Mouse (Mus musculus): ENCODE data around the gene Nmur1. TPM values are rescaled to one million over a fixed set of nuclear protein-coding genes. Genes with fewer than 3 reads are reported as not detected.

Gene Nmur1
- polyA plus RNA-seq, 1 experiment from 2014 or later, result not detected

DNA sequence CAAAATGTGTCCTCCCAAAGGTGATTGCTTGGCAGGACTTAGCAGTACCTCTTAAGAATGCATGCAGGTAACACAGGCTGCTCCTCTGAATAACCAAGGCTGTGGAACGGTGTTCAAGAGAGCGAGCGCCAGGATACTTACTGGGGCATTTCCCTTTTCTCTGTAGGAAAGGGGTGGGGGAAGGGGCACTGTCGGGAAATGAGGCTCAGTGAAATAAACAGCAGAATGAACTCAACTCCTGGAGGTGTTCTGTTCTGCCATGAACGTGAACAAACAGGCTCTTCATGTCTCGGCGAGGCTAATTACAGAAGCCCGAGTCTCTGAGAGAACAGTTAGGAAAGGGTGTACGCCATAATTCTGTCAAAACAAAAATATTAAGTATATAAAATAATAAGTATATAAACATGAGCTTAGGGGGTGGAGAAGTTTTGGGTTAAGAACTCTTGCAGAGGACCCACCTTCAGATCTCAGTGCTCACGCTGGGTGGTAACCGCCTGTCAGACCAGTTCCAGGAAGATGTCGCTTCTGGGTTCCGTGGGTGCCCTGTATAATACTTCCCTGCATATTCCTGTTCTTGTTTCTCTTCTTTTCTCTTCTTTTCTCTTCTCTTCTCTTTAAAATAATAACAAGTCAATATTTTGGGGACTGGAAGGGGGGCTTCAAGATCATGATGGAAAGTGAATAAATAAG lies 31.0 kb upstream of the Nmur1 start:
- no peaks in the 10 kb centered on the region for H3K4me1 ChIP-seq
- H3K36me3 ChIP-seq, result no peaks in the 10 kb centered on the region
- no peaks in the 10 kb centered on the region for H3K27me3 ChIP-seq
- H3K4me2 ChIP-seq, result no peak overlapping the region
- 0 out of 2 replicates have a peak, but pooled peaks have one; percentile 48 for ATAC-seq (ENCODE audit: insufficient number of reproducible peaks, insufficient read depth, low FRiP score, low TSS enrichment, low read depth)
- no peak overlapping the region for H3K9ac ChIP-seq
- H3K4me3 ChIP-seq, result no peak overlapping the region
- 51% methylated on average over 13 of the region's 13 CpGs for WGBS
- 0 out of 2 replicates have a peak, but pooled peaks cover 4% of the 10 kb centered on the region for H3K9me3 ChIP-seq
- peak overlapping the region; percentile 60; the same call in 1 of the 2 replicates for H3K27ac ChIP-seq

DNA sequence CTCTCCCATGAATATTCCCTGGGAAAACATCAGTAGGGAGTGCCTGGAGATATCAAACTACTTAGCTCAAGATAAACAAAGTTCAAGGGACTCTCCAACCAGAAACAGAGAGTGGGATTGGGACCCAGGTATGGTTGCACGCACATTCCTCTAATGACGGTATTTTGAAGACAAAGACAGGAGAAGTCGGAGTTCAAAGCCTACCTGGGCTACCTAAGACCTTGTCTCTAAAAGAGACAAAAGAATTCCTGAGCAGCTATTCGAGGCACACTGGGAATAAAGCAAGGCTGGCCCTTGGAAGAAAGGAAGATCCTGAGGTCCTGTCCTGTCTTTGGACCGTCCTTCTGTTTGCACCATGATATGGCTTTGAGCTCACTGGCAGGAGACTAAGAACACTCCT lies 26.7 kb upstream of the Nmur1 start:
- Histone ChIP-seq H3K4me1 (peaks cover 8% of the 10 kb centered on the region), H3K27me3 (no peaks in the 10 kb centered on the region), H3K36me3 (no peaks in the 10 kb centered on the region), H3K9me3 (no peaks in the 10 kb centered on the region), H3K27ac (no peak overlapping the region), H3K4me2 (no peak overlapping the region), H3K4me3 (no peak overlapping the region), H3K9ac (no peak overlapping the region)
- WGBS, result 65% methylated on average over 5 of the region's 5 CpGs
- ATAC-seq (ENCODE audit: insufficient number of reproducible peaks, insufficient read depth, low FRiP score, low TSS enrichment, low read depth), result no peak

DNA sequence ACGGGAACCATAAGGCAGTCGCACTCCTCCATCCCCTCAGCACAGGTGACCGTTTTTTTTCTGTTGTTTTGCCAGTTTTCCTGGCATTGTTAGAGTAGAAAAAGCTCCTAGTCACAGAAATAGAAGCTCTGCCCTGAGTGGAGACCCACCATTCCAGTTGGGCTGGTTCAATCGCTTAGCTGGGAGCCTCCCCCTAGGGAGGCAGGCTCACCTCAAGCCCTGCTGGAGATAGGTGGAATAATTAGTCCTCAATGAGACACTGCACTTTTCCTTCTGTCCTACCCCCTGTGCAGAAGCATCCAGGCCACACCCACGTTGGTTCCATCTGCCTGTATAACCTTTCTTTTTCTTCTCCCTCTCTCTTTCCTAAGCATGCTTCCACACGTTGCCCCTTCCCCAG lies 23.9 kb upstream of the Nmur1 start:
- H3K4me1 ChIP-seq, result peaks cover 13% of the 10 kb centered on the region
- peak overlapping the region; percentile 64 for H3K27ac ChIP-seq
- no peaks in the 10 kb centered on the region for H3K36me3 ChIP-seq
- H3K9me3 ChIP-seq, result no peaks in the 10 kb centered on the region
- H3K9ac ChIP-seq, result no peak overlapping the region
- H3K4me2 ChIP-seq, result no peak overlapping the region
- WGBS, result 29% methylated on average over 6 of the region's 6 CpGs
- H3K4me3 ChIP-seq, result no peak overlapping the region
- ATAC-seq (ENCODE audit: insufficient number of reproducible peaks, insufficient read depth, low FRiP score, low TSS enrichment, low read depth), result peak; percentile 74
- H3K27me3 ChIP-seq, result no peaks in the 10 kb centered on the region

DNA sequence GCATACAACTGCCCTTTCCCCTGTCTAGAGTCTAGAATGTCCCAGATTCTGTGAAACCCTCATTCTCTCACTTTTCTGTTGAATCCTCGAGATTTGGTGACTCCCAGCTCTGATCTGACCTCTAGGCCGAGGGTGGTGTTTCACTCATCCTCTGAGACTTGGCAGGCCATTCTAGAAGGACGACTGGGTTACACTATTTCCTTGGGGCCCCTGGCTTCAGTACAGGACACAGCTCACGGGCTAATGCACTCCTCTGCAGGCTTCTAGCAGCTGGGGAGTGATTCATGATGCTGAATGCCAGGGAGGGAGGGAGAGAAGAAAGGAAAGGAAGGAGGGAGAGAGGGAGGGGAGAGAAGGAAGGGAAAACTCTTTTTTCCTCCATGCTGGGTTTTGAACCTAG lies 22.2 kb upstream of the Nmur1 start:
- H3K9me3 ChIP-seq, result no peaks in the 10 kb centered on the region
- H3K27ac ChIP-seq, result peak overlapping the region; percentile 83
- no peak overlapping the region for H3K4me2 ChIP-seq
- 28% methylated on average over 4 of the region's 4 CpGs for WGBS
- peaks cover 22% of the 10 kb centered on the region for H3K4me1 ChIP-seq
- H3K9ac ChIP-seq, result peak overlapping the region; percentile 46; the same call in 1 of the 2 replicates
- no peaks in the 10 kb centered on the region for H3K27me3 ChIP-seq
- no peak overlapping the region for H3K4me3 ChIP-seq
- H3K36me3 ChIP-seq, result no peaks in the 10 kb centered on the region
- ATAC-seq (ENCODE audit: insufficient number of reproducible peaks, insufficient read depth, low FRiP score, low TSS enrichment, low read depth), result no peak

DNA sequence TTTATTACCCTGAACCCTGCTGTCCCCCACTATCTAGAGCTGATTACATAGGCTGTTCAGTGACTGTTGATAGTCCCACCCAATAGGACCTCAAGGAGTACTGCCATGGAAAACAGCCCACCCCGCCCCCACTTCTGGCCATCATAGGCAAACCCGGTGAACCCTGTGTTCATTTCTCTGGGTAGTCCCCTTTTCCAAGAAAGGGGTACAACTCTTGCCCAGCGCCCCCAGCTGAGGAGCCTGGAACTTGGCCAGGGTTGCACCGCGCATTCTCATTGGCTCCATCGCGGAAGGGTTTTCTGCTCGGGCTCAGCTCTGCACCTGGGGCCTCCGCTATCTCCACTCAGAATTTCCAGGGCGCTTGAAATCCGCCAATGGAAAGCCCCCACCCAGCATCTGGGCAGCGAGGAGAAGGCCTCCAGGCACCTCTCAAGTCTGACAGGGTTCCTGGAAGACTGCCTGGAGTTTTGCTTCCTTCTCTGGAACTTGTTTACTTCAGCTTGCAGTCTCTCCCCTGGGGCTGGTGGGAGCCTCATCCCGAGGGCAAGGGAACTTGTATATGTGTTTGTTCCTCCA lies 21.7 kb upstream of the Nmur1 start:
- Histone ChIP-seq H3K4me1 (peaks cover 28% of the 10 kb centered on the region), H3K27me3 (no peaks in the 10 kb centered on the region), H3K36me3 (no peaks in the 10 kb centered on the region), H3K9ac (no peak overlapping the region), H3K9me3 (no peaks in the 10 kb centered on the region), H3K4me3 (no peak overlapping the region), H3K4me2 (peak overlapping the region; percentile 26; the same call in 1 of the 2 replicates), H3K27ac (peak overlapping the region; percentile 83)
- ATAC-seq (ENCODE audit: insufficient number of reproducible peaks, insufficient read depth, low FRiP score, low TSS enrichment, low read depth), result no peak
- WGBS, result 41% methylated on average over 13 of the region's 13 CpGs

DNA sequence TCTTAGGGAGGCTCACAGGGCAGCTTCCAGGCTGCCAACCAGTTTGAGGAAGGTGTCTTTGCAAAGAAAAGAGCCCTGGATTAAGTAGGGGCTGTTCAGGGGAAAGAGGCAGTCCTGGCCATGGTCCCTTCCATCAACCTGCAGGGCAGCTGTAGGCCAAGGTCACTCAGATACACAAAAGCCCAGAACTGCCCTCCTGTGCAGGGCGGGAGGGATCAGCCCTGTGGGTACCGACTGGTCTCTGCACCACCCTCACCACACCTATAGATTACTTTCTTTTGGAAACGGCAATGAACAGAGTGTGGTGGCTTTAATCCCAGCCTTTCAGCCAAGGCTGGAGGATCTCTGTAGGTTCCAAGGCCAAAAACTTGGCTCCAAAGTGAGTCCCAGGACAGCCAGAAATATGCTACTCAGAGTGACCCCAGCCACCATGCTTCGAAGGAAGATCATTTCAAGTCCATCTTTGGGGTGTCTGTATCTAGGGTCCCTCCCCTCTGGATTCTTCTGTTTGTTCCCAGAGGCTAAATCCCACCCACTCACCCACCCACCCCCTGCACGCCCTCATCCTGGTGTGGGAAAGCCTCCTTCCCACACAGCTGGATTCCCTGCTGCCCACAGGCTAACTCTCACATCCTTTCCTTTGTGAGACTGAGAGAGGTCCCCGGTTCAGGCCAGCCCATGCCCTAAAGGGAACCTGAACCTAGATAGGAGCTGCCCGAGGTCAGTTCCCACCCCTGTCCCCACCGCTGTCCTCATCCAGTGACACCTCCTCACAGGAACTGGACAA lies 17.6 kb upstream of the Nmur1 start:
- Histone ChIP-seq H3K27ac (peak overlapping the region; percentile 100), H3K9me3 (no peaks in the 10 kb centered on the region), H3K4me1 (peaks cover 44% of the 10 kb centered on the region), H3K36me3 (no peaks in the 10 kb centered on the region), H3K4me2 (peak overlapping the region; percentile 88), H3K4me3 (peak overlapping the region; percentile 51), H3K9ac (peak overlapping the region; percentile 93), H3K27me3 (no peaks in the 10 kb centered on the region)
- WGBS, result 50% methylated on average over 8 of the region's 8 CpGs
- ATAC-seq (ENCODE audit: insufficient number of reproducible peaks, insufficient read depth, low FRiP score, low TSS enrichment, low read depth), result no peak

DNA sequence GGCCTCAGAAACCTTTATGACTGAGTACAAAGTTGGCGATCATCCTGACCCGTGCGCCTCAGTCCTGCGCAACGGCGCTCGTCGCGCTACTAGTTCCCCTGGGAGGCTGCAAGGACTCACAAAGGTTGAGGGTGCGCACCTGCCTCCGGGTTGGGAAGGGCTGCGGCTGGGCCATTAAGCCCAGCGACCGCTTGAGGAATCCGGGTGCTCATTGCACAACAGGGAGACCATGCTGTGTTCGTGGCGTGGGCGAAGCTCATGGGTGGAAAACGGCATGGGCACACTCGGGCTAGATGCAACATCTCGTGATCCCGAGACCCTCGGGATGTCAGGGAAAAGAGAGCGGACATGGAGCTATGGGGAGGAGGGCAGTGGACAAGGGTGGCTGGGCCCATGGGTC lies 16.8 kb upstream of the Nmur1 start:
- H3K9ac ChIP-seq, result peak overlapping the region; percentile 93
- WGBS, result 3% methylated on average over 24 of the region's 24 CpGs
- peak overlapping the region; percentile 100 for H3K27ac ChIP-seq
- peaks cover 37% of the 10 kb centered on the region for H3K4me1 ChIP-seq
- peak overlapping the region; percentile 51 for H3K4me3 ChIP-seq
- no peaks in the 10 kb centered on the region for H3K36me3 ChIP-seq
- H3K9me3 ChIP-seq, result no peaks in the 10 kb centered on the region
- ATAC-seq (ENCODE audit: insufficient number of reproducible peaks, insufficient read depth, low FRiP score, low TSS enrichment, low read depth), result no peak
- H3K4me2 ChIP-seq, result peak overlapping the region; percentile 88
- no peaks in the 10 kb centered on the region for H3K27me3 ChIP-seq

DNA sequence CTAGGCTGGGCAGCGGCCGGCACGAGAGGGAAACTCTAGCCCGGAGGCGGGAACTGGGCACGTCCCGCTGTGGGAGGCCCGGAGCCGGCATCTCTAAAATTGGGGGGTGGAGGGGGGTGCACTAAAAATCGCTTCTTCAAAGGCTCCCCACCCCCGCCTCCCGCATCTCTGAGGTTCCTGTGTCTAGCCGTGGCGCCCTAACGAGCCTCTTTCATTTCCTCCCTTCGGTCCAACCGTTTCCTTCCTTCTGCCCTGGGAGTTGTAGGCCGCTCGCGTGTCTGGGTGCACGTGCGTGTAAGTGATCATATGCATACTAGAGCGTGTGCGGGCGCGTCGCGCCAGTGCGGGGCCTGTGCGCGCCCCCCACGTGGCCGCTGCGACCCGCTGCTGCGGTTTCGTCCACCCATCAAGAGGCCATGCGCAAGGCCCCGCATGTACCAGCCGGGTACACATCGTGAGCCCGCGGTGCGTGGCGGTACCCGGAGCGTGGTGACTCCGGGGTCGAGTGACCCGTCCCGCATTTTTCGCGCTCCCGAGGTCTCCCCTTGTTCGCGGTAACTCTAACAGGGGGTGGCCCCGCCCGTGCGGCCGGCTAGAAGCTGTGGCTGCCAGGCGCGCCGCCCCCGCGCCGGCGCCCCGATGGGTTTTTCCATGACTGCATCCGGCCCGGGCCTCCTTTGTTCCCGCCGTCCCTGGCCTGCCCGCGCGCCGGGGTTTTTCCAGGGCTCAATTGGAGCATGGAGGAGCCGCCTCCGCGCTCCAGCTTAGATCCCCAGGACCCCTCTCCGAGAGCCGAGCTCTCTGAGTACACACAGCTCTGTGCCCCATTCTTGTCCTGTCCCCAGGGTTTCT lies 16.2 kb upstream of the Nmur1 start:
- Histone ChIP-seq H3K27ac (peak overlapping the region; percentile 100), H3K4me2 (peak overlapping the region; percentile 88), H3K36me3 (no peaks in the 10 kb centered on the region), H3K4me3 (peak overlapping the region; percentile 51), H3K4me1 (peaks cover 34% of the 10 kb centered on the region), H3K27me3 (no peaks in the 10 kb centered on the region), H3K9ac (peak overlapping the region; percentile 93), H3K9me3 (no peaks in the 10 kb centered on the region)
- WGBS, result under 1% methylated on average over 81 of the region's 81 CpGs
- ATAC-seq (ENCODE audit: insufficient number of reproducible peaks, insufficient read depth, low FRiP score, low TSS enrichment, low read depth), result peak; percentile 59

DNA sequence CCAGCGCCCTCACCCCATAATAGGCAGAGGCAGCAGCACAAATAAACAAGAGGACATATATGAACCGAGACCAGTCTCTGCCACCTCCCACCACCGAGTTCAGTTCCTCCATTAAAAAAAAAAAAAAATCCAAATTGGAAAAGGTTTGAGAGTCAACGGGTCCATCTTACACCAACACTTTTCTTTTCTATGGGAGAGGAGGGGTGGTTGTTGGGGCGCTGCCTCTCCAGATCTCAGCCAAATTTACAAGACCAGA lies 15.6 kb upstream of the Nmur1 start:
- no peaks in the 10 kb centered on the region for H3K36me3 ChIP-seq
- H3K27me3 ChIP-seq, result no peaks in the 10 kb centered on the region
- H3K4me1 ChIP-seq, result peaks cover 37% of the 10 kb centered on the region
- H3K4me2 ChIP-seq, result peak overlapping the region; percentile 88
- peak overlapping the region; percentile 51 for H3K4me3 ChIP-seq
- no peaks in the 10 kb centered on the region for H3K9me3 ChIP-seq
- ATAC-seq (ENCODE audit: insufficient number of reproducible peaks, insufficient read depth, low FRiP score, low TSS enrichment, low read depth), result no peak
- peak overlapping the region; percentile 100 for H3K27ac ChIP-seq
- H3K9ac ChIP-seq, result peak overlapping the region; percentile 93
- WGBS, result under 1% methylated on average over 5 of the region's 5 CpGs

DNA sequence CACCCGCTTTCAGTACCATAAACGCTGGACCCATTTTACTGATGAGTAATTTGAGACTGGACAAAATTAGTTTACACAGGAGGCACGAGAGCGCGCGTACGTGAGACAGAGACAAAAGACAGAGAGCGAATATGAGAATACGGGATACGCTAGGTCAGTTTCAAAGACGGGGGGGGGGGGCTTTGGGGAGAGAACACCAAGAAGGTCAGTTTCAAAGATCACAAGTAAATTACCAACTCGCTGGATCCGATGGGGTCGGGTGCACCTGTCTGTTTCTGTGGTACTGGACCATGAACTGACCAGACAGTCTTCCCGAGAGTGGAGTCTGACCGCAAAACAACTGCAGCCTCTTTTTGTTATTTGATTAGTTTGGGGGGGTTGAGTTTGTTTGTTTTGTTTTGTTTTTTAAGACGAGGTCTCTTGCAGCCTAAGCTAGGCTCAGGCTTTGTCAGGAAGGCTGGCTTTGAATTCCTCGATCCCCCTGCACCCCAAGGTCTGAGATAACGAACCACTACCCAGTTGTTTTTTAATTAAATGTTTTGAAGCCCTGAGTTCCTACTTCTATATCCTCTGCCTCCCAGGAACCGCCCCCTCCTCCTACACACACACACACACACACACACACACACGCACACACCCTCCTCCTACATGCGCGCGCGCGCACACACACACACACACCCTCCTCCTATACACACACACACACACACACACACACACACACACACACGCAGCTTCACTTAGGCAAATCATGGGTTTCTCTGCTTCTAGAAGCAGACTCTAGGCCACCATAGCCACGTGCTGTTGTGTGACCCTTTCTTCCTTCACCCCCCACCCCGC lies 15.1 kb upstream of the Nmur1 start:
- under 1% methylated on average over 28 of the region's 29 CpGs for WGBS
- Histone ChIP-seq H3K27me3 (no peaks in the 10 kb centered on the region), H3K4me2 (peak overlapping the region; percentile 88), H3K36me3 (no peaks in the 10 kb centered on the region), H3K9ac (peak overlapping the region; percentile 93), H3K4me3 (peak overlapping the region; percentile 51), H3K27ac (peak overlapping the region; percentile 100), H3K9me3 (no peaks in the 10 kb centered on the region), H3K4me1 (peaks cover 37% of the 10 kb centered on the region)
- ATAC-seq (ENCODE audit: insufficient number of reproducible peaks, insufficient read depth, low FRiP score, low TSS enrichment, low read depth), result peak; percentile 32

Measured in embryonic facial prominence, embryonic 13.5 days (tissue).